32 mouse cellular contexts compared by ENCODE assay signal in genomic region chr8:3594466-3594865, GRCm38 (mm10). TPM values are rescaled to one million over a fixed set of nuclear protein-coding genes. Genes with fewer than 3 reads are reported as not detected.
"Had no signal": no experiment of that assay in that cellular context is flagged by ENCODE, and none has a peak within 500 bp of the region (broad histone marks: within the 10 kb centered on the region; RNA-seq: fewer than 3 reads in every experiment).

No protein-coding gene starts in this region.

- ATAC-seq: liver, embryonic 12.5 days; liver, postnatal 0 days; midbrain, embryonic 13.5 days; midbrain, embryonic 15.5 days; midbrain, embryonic 16.5 days had no signal

- H3K36me3 ChIP-seq: liver, embryonic 12.5 days; liver, embryonic 13.5 days; lung, embryonic 15.5 days had no signal

- H3K9ac ChIP-seq: limb, embryonic 12.5 days; limb, embryonic 13.5 days; limb, embryonic 15.5 days; liver, embryonic 12.5 days; liver, embryonic 13.5 days; liver, embryonic 14.5 days; liver, embryonic 15.5 days; liver, postnatal 0 days; lung, embryonic 14.5 days; lung, embryonic 15.5 days; midbrain, embryonic 12.5 days; midbrain, embryonic 13.5 days; midbrain, embryonic 15.5 days; neural tube, embryonic 12.5 days; neural tube, embryonic 13.5 days had no signal

- DNase-seq: layer of hippocampus, postnatal 36 days; left cerebral cortex, postnatal 4 days; liver; liver, embryonic 13.5 days; liver, postnatal 0 days; lung, embryonic 14.5 days; midbrain, embryonic 14.5 days had no signal

- H3K9me3 ChIP-seq: limb, embryonic 10.5 days; limb, embryonic 12.5 days; limb, embryonic 13.5 days; limb, embryonic 15.5 days; liver, embryonic 12.5 days; liver, embryonic 13.5 days; liver, embryonic 15.5 days; lung, embryonic 15.5 days; megakaryocyte, embryonic 14.5 days; midbrain, embryonic 10.5 days; midbrain, embryonic 12.5 days; midbrain, embryonic 13.5 days; midbrain, embryonic 15.5 days; neural tube, embryonic 12.5 days; neural tube, embryonic 13.5 days had no signal

- H3K4me2 ChIP-seq: limb, embryonic 12.5 days; limb, embryonic 13.5 days; limb, embryonic 15.5 days; liver, embryonic 11.5 days; liver, embryonic 12.5 days; liver, embryonic 13.5 days; liver, embryonic 15.5 days; lung, embryonic 14.5 days; lung, embryonic 15.5 days; midbrain, embryonic 11.5 days; midbrain, embryonic 12.5 days; midbrain, embryonic 13.5 days; midbrain, embryonic 15.5 days; neural tube, embryonic 12.5 days; neural tube, embryonic 13.5 days had no signal

- H3K4me1 ChIP-seq: limb, embryonic 10.5 days; limb, embryonic 12.5 days; limb, embryonic 13.5 days; limb, embryonic 15.5 days; liver, embryonic 12.5 days; liver, embryonic 15.5 days; lung, embryonic 15.5 days; midbrain, embryonic 10.5 days; midbrain, embryonic 12.5 days; neural tube, embryonic 12.5 days had no signal

- H3K4me3 ChIP-seq: left cerebral cortex, adult 2 months; limb, embryonic 10.5 days; limb, embryonic 12.5 days; limb, embryonic 13.5 days; limb, embryonic 15.5 days; liver, embryonic 12.5 days; liver, embryonic 13.5 days; liver, embryonic 15.5 days; lung, embryonic 15.5 days; megakaryocyte, embryonic 14.5 days; midbrain, embryonic 10.5 days; midbrain, embryonic 12.5 days; midbrain, embryonic 13.5 days; midbrain, embryonic 15.5 days; myocyte; neural tube, embryonic 12.5 days; neural tube, embryonic 13.5 days had no signal

- H3K27me3 ChIP-seq: limb, embryonic 12.5 days; limb, embryonic 13.5 days; limb, embryonic 15.5 days; liver, embryonic 13.5 days; liver, embryonic 15.5 days; lung, embryonic 15.5 days; midbrain, embryonic 12.5 days; midbrain, embryonic 13.5 days; midbrain, embryonic 15.5 days; neural tube, embryonic 12.5 days; neural tube, embryonic 13.5 days had no signal

- H3K27ac ChIP-seq: left cerebral cortex, adult 2 months; limb, embryonic 10.5 days; limb, embryonic 12.5 days; limb, embryonic 13.5 days; limb, embryonic 15.5 days; liver, embryonic 12.5 days; liver, embryonic 13.5 days; liver, embryonic 14.5 days; liver, embryonic 15.5 days; lung, embryonic 15.5 days; macrophage; midbrain, embryonic 10.5 days; midbrain, embryonic 12.5 days; midbrain, embryonic 13.5 days; midbrain, embryonic 15.5 days; neural tube, embryonic 12.5 days; neural tube, embryonic 13.5 days had no signal

RNA-seq across cellular contexts. Expression of gene C330021F23Rik, which starts 26.7 kb away (rescaled TPM):
- polyA plus RNA-seq: macrophage; midbrain, postnatal 0 days had no signal

RNA-seq across cellular contexts. Expression of gene Pcp2, which starts 30.9 kb away (rescaled TPM):
- polyA plus RNA-seq: limb, embryonic 14.5 days; liver, adult 2 months; liver, embryonic 13.5 days; lung, embryonic 14.5 days; macrophage; midbrain, embryonic 12.5 days; neural tube, embryonic 11.5 days; neural tube, embryonic 13.5 days had no signal
